Mouse (Mus musculus) midbrain, embryonic 14.5 days (tissue): ENCODE results near the gene Ssh1. TPM values are rescaled to one million over a fixed set of nuclear protein-coding genes. Genes with fewer than 3 reads are reported as not detected.

Experiments used
- ATAC-seq: fragments of 200-750 bp; cut with Nextera tagmentation; 2 replicates; pipeline ENCODE4 v1.8.0; 2017; ENCODE audit warnings: moderate number of reproducible peaks, moderate library complexity; ENCODE audit not compliant: low FRiP score, low TSS enrichment
- DNase-seq: peaks from one replicate; pipeline ENCODE4 v3.0.0-alpha.2; 2015
- H3K27ac ChIP-seq: fragments of 300-500 bp; sonication (generic); replicated peaks from 2 replicates; pipeline ENCODE4 v1.5.1; 2014; ENCODE audit warnings: mild to moderate bottlenecking, low read depth, low read length, moderate library complexity
- H3K27me3 ChIP-seq: fragments of 300-500 bp; sonication (generic); 2 replicates; pipeline ENCODE4 v1.6.1; 2014; ENCODE audit warnings: low read length, control low read depth, mixed read lengths; ENCODE audit not compliant: control insufficient read depth, insufficient read depth
- H3K36me3 ChIP-seq: fragments of 300-500 bp; sonication (generic); 2 replicates; pipeline ENCODE4 v1.6.1; 2014; ENCODE audit warnings: low read length, control low read depth; ENCODE audit not compliant: control insufficient read depth, insufficient read depth
- H3K4me1 ChIP-seq: fragments of 300-500 bp; sonication (generic); 2 replicates; pipeline ENCODE4 v1.6.1; 2014; ENCODE audit warnings: mild to moderate bottlenecking, antibody characterized with exemption, low read length, control low read depth; ENCODE audit not compliant: control insufficient read depth, insufficient read depth
- H3K4me2 ChIP-seq: fragments of 300-500 bp; sonication (generic); 2 replicates; pipeline ENCODE4 v1.6.1; 2014; ENCODE audit warnings: mild to moderate bottlenecking, low read length, moderate library complexity
- H3K4me3 ChIP-seq: fragments of 300-500 bp; sonication (generic); replicated peaks from 2 replicates; pipeline ENCODE4 v1.5.1; 2014; ENCODE audit warnings: low read depth, low read length
- H3K9ac ChIP-seq: fragments of 300-500 bp; sonication (generic); replicated peaks from 2 replicates; pipeline ENCODE4 v1.6.1; 2014; ENCODE audit warnings: mild to moderate bottlenecking, low read length, moderate library complexity
- H3K9me3 ChIP-seq: fragments of 300-500 bp; sonication (generic); 2 replicates; pipeline ENCODE4 v1.6.1; 2016; ENCODE audit warnings: low read length, control low read depth, mixed read lengths; ENCODE audit not compliant: control insufficient read depth
- WGBS: fragments of 180-500 bp; shearing (Covaris S2); extraction: QIAGEN DNeasy Blood & Tissue Kit; methylation state at CpG from one replicate; pipeline ENCODE4 v1.1.7; 2014; 5-methylcytosine and 5-hydroxymethylcytosine counted together
- polyA plus RNA-seq: library from polyadenylated mRNA; unstranded; fragments of >200 nt; fragmentation: Nextera tagmentation; extraction: Ambion mirVana; gene quantifications from 2 replicates; pipeline ENCODE4 v1.2.1, GENCODE M21; 2014

Ssh1 gene
- polyA plus RNA-seq, 1 experiment from 2014 or later = 22.4 TPM

- Histone ChIP-seq H3K4me3 (peak overlapping the region; percentile 97), H3K4me1 (peaks cover 38% of the 10 kb centered on the region), H3K36me3 (no peaks in the 10 kb centered on the region), H3K4me2 (peak overlapping the region; percentile 85), H3K9me3 (no peaks in the 10 kb centered on the region), H3K9ac (peak overlapping the region; percentile 98), H3K27me3 (no peaks in the 10 kb centered on the region), H3K27ac (peak overlapping the region; percentile 96)
- DNase-seq = peak; percentile 61
- 19% methylated on average over 17 of the region's 17 CpGs for WGBS
- ATAC-seq = no peak
Measured at GRCm38 (mm10) chr5:113906958-113907735, 86.5 kb downstream of the Ssh1 start.

DNA sequence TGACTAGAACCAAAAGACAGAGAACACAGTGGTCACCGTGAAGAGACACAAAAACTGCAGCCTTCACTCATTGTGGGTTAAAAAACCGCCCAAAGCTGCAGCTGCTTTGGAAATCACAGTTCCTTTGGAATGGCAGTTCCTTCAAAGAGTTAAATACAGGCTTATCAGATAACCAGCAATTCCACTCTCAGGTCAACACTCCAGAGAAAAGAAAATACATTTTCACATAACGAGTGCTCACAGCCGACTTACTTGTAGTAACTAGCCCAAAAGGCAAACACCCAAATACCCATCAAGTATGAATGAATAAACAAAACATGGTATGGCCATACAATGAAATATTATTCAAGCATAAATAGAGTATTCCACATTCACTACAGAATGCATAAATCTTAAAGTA lies 88.7 kb downstream of the Ssh1 start:
- DNase-seq (no peak), ATAC-seq (no peak)
- Histone ChIP-seq H3K27ac (no peak overlapping the region), H3K36me3 (no peaks in the 10 kb centered on the region), H3K9ac (no peak overlapping the region), H3K4me3 (no peak overlapping the region), H3K4me2 (peak overlapping the region; percentile 85), H3K27me3 (no peaks in the 10 kb centered on the region), H3K4me1 (peaks cover 48% of the 10 kb centered on the region), H3K9me3 (no peaks in the 10 kb centered on the region)
- 35% methylated on average over 4 of the region's 4 CpGs for WGBS

DNA sequence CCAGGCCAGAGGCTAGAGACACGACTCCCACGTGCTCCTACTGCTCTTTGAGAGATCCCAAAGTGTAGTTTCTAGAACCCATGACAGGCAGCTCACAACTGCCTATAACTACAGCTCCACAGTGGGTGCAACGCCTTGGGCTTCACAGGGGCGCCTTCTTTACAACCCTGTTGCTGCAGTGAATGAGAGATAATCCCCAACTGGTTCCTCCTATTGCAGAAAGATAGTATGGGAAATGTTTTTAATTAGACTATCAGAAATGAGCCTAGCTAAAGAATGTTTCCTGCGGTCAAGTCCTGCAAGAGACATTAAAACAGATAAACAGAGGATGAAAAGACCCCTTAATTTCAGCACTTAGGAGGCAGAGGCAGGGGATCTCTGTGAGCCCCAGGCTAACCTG lies 90.7 kb downstream of the Ssh1 start:
- H3K4me2 ChIP-seq = no peak overlapping the region
- H3K27ac ChIP-seq = no peak overlapping the region
- DNase-seq (no peak), ATAC-seq (no peak)
- H3K9me3 ChIP-seq = no peaks in the 10 kb centered on the region
- peaks cover 48% of the 10 kb centered on the region for H3K4me1 ChIP-seq
- H3K9ac ChIP-seq = no peak overlapping the region
- 82% methylated on average over 5 of the region's 5 CpGs for WGBS
- H3K36me3 ChIP-seq = no peaks in the 10 kb centered on the region
- no peaks in the 10 kb centered on the region for H3K27me3 ChIP-seq
- no peak overlapping the region for H3K4me3 ChIP-seq

- H3K4me3 ChIP-seq = no peak overlapping the region
- WGBS = 84% methylated on average over 6 of the region's 6 CpGs
- no peaks in the 10 kb centered on the region for H3K36me3 ChIP-seq
- H3K9ac ChIP-seq = no peak overlapping the region; the same call in 1 of the 2 replicates
- ATAC-seq (no peak), DNase-seq (no peak)
- peaks cover 48% of the 10 kb centered on the region for H3K4me1 ChIP-seq
- H3K4me2 ChIP-seq = no peak overlapping the region
- H3K9me3 ChIP-seq = no peaks in the 10 kb centered on the region
- no peaks in the 10 kb centered on the region for H3K27me3 ChIP-seq
- H3K27ac ChIP-seq = no peak overlapping the region
Measured at GRCm38 (mm10) chr5:113902017-113902416, 91.7 kb downstream of the Ssh1 start.

DNA sequence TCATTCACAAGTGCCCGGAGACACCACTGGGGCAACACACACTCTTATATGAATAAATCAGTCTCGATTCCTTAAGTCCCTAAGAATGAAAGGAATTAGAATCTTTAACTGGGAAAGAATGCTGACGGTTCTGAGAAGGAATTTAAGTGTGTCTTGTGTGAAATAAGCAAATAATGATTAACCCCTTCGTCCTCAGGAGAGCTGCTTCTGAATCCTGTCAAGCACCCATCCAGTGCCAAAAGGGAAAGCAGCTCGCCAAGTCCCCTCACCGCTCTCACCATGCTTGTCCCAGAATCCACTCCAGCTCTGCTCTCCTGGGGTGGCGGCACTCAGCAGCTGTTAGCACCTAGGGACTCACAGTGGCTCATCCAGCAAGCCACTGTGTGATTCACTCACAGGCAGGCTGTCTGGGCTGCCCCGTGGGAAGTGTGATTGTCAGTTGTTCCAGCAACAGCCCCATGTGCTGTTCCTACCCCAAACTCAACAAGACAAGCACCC lies 92.6 kb downstream of the Ssh1 start:
- WGBS = 38% methylated on average over 8 of the region's 8 CpGs
- DNase-seq (no peak), ATAC-seq (no peak)
- Histone ChIP-seq H3K27ac (peak overlapping the region; percentile 67), H3K4me1 (peaks cover 39% of the 10 kb centered on the region), H3K4me2 (no peak overlapping the region), H3K9ac (no peak overlapping the region), H3K36me3 (no peaks in the 10 kb centered on the region), H3K9me3 (no peaks in the 10 kb centered on the region), H3K27me3 (no peaks in the 10 kb centered on the region), H3K4me3 (no peak overlapping the region)

GRCm38 (mm10) chr5:113899543-113899942 lies 94.2 kb downstream of the Ssh1 start:
- H3K27ac ChIP-seq = no peak overlapping the region
- H3K4me3 ChIP-seq = no peak overlapping the region
- H3K36me3 ChIP-seq = no peaks in the 10 kb centered on the region
- H3K4me1 ChIP-seq = peaks cover 25% of the 10 kb centered on the region
- no peak overlapping the region for H3K4me2 ChIP-seq
- H3K9ac ChIP-seq = no peak overlapping the region
- ATAC-seq (no peak), DNase-seq (no peak)
- 94% methylated on average over 12 of the region's 12 CpGs for WGBS
- H3K9me3 ChIP-seq = no peaks in the 10 kb centered on the region
- no peaks in the 10 kb centered on the region for H3K27me3 ChIP-seq

DNA sequence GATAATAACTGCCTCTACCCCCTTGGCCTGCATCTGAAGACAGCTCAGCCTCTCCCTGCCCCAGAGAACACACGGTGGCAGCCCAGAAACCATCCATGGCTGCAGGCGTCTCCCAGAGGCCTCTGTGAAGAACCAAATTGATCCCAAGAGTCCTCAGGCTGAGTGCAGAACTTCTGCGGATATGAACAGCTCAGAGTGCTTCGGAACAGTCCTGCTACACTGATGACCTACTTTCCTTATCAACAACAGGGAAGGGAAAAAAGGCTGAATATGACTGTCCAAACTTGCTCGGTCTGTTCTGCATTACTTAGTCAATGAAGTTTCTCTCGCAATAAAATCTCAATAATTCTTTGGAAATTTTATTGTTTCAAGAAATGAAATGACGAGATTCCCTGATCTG lies 101.7 kb downstream of the Ssh1 start:
- Histone ChIP-seq H3K4me3 (no peak overlapping the region), H3K27ac (0 out of 2 replicates have a peak overlapping the region, but pooled peaks have one; percentile 9), H3K9me3 (no peaks in the 10 kb centered on the region), H3K27me3 (no peaks in the 10 kb centered on the region), H3K4me1 (peaks cover 14% of the 10 kb centered on the region), H3K36me3 (no peaks in the 10 kb centered on the region), H3K4me2 (no peak overlapping the region), H3K9ac (no peak overlapping the region)
- DNase-seq (no peak), ATAC-seq (no peak)
- whole genome bisulfite sequencing = 81% methylated on average over 7 of the region's 7 CpGs

DNA sequence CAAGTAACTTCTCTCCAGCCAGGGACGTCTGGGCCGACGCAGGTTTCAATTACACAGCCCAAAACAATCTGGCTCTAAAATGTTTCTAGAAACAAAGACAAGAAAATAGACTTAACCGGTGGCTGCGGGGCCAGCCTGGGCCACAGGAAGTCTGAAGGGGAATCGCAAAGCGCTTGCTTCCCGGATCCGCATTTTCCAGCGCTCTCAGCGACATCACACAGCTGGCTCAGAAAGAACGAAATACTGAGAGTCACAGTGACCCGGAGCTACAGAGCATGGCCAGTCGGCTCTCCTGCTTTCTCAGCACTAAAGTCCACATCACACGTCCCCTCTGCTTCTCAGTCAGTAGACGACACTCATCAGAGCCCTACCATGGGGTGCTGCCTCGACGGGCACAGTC lies 102.8 kb downstream of the Ssh1 start:
- no peak for DNase-seq
- Histone ChIP-seq H3K36me3 (no peaks in the 10 kb centered on the region), H3K4me2 (no peak overlapping the region), H3K4me3 (no peak overlapping the region), H3K9ac (no peak overlapping the region), H3K4me1 (peaks cover 16% of the 10 kb centered on the region), H3K9me3 (no peaks in the 10 kb centered on the region), H3K27ac (no peak overlapping the region), H3K27me3 (no peaks in the 10 kb centered on the region)
- ATAC-seq = no peak
- WGBS = 90% methylated on average over 18 of the region's 18 CpGs

GRCm38 (mm10) chr5:113889912-113890311 lies 103.8 kb downstream of the Ssh1 start:
- Histone ChIP-seq H3K4me3 (no peak overlapping the region), H3K4me2 (no peak overlapping the region), H3K9ac (no peak overlapping the region), H3K36me3 (no peaks in the 10 kb centered on the region), H3K4me1 (peaks cover 19% of the 10 kb centered on the region), H3K27ac (no peak overlapping the region), H3K27me3 (no peaks in the 10 kb centered on the region), H3K9me3 (no peaks in the 10 kb centered on the region)
- ATAC-seq (no peak), DNase-seq (no peak)
- 65% methylated on average over 4 of the region's 4 CpGs for WGBS
